Mouse (Mus musculus): ENCODE results near the gene Prim2. TPM values are rescaled to one million over a fixed set of nuclear protein-coding genes. Genes with fewer than 3 reads are reported as not detected.

Prim2 gene
- polyA plus RNA-seq, 1 experiment from 2014 or later: 33.5 TPM

Other genes with a start within 250 kb of the Prim2 start
- gene Rab23, start 50.1 kb upstream of the Prim2 start, polyA plus RNA-seq (2015; fragmentation: Nextera tagmentation; extraction: Ambion mirVana): 38.0 and 40.0 TPM in 2 replicates
- gene Bag2, start 88.0 kb upstream of the Prim2 start, polyA plus RNA-seq (2015; fragmentation: Nextera tagmentation; extraction: Ambion mirVana): 25.9 and 27.7 TPM in 2 replicates
- 50.9 and 56.8 TPM in 2 replicates for gene Zfp451, start 144.8 kb upstream of the Prim2 start, polyA plus RNA-seq (2015; fragmentation: Nextera tagmentation; extraction: Ambion mirVana)
- 58.6 and 61.5 TPM in 2 replicates for gene Bend6, start 238.0 kb upstream of the Prim2 start, polyA plus RNA-seq (2015; fragmentation: Nextera tagmentation; extraction: Ambion mirVana)
- 35.5 and 41.2 TPM in 2 replicates for gene Dst, start 238.4 kb upstream of the Prim2 start, polyA plus RNA-seq (2015; fragmentation: Nextera tagmentation; extraction: Ambion mirVana)

Measured in forebrain, embryonic 16.5 days (tissue).